Mouse (Mus musculus) small intestine, adult 2 months (tissue): ENCODE measurements at regions not wholly inside any gene's neighbourhood (a gene's known extent, or its start where the extent isn't known, plus 50 kb on each side); places are given as distances from the start of the nearest gene placed in this dataset.

ENCODE experiments used
- CTCF ChIP-seq: fragments of 200-500 bp; IDR thresholded peaks from 2 replicates; pipeline ENCODE4 v1.5.1; 2012; ENCODE audit warnings: low read depth, mild to moderate bottlenecking, control low read depth, inconsistent platforms, low read length, moderate library complexity, mixed read lengths; ENCODE audit not compliant: insufficient replicate concordance, insufficient read length; ENCODE audit errors: extremely low read depth
- POLR2A ChIP-seq: fragments of 200-500 bp; IDR thresholded peaks from 2 replicates; pipeline ENCODE4 v1.6.1; 2012; ENCODE audit warnings: low read depth, mild to moderate bottlenecking, control low read depth, inconsistent platforms, low read length, moderate library complexity

DNA sequence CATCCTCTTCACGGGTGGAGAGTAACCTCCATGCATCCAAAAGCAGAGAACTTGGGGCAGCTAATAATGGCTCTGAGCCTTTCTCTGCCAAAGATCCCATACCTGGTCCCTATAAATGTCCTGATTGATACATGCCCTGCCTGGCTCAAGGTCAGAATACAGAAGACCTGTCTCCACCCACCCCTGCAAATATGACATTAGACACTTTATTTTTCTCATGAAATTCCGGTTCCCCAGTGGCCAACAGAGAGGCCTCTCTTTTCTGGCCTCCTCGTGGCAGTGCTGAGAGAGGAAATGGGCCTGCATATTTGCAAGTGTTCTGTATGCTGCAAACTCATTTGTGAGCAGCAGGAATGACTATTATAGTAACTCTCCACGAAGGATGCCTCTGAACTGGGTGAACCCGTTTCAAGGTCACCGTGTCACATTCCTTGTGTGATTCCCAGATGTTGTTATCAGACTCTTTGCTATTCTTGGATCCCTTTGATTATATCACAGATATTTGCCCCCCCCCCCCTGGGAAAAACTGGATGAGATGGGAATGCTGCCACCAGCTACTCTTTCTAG is 188.4 kb upstream of the Ipo5 start:
- TF ChIP-seq CTCF: no peak
- TF ChIP-seq POLR2A: no peak
